Mouse (Mus musculus): ENCODE measurements around the gene Tff2. TPM values are rescaled to one million over a fixed set of nuclear protein-coding genes. Genes with fewer than 3 reads are reported as not detected.

The Tff2 gene
- polyA plus RNA-seq, 1 experiment: 19.0 TPM

GRCm38 (mm10) chr17:31128708-31129318, 15.3 kb downstream of the Tff2 start:
- WGBS: 78% methylated on average over 9 of the region's 9 CpGs
- H3K4me3 ChIP-seq (ENCODE audit: low read depth, low read length): peak overlapping the region; percentile 22; the same call in 1 of the 2 replicates
- 0 out of 2 replicates have a peak overlapping the region, but pooled peaks have one; percentile 6 for H3K27ac ChIP-seq (ENCODE audit: insufficient read depth, low read depth, low read length)

GRCm38 (mm10) chr17:31125548-31126266, 18.4 kb downstream of the Tff2 start:
- no peak for TF ChIP-seq POLR2A (IDR thresholded peaks at IDR 0.05; ENCODE audit: low read depth, low read length)
- TF ChIP-seq CTCF (IDR thresholded peaks at IDR 0.05; ENCODE audit: extremely low read depth, insufficient read length, insufficient replicate concordance, low read depth, low read length): no peak
- Histone ChIP-seq H3K4me3 (ENCODE audit: low read depth, low read length) (no peak overlapping the region), H3K4me1 (ENCODE audit: control insufficient read depth, insufficient read depth, insufficient read length, low read length) (peaks cover 4% of the 10 kb centered on the region; the same call in 1 of the 2 replicates), H3K36me3 (ENCODE audit: control insufficient read depth, insufficient read depth, low read length) (no peaks in the 10 kb centered on the region), H3K27me3 (ENCODE audit: control insufficient read depth, insufficient read depth, low read length) (no peaks in the 10 kb centered on the region), H3K27ac (ENCODE audit: insufficient read depth, low read depth, low read length) (no peak overlapping the region)
- 51% methylated on average over 9 of the region's 9 CpGs for WGBS

More at GRCm38 (mm10) chr17:31128708-31129318, 15.3 kb downstream of the Tff2 start:
- H3K36me3 ChIP-seq (ENCODE audit: control insufficient read depth, insufficient read depth, low read length): no peaks in the 10 kb centered on the region
- H3K4me1 ChIP-seq (ENCODE audit: control insufficient read depth, insufficient read depth, insufficient read length, low read length): peaks cover 8% of the 10 kb centered on the region; the same call in 1 of the 2 replicates
- H3K27me3 ChIP-seq (ENCODE audit: control insufficient read depth, insufficient read depth, low read length): no peaks in the 10 kb centered on the region
- TF ChIP-seq CTCF (IDR thresholded peaks at IDR 0.05; ENCODE audit: extremely low read depth, insufficient read length, insufficient replicate concordance, low read depth, low read length) (no peak), POLR2A (IDR thresholded peaks at IDR 0.05; ENCODE audit: low read depth, low read length) (no peak)

DNA sequence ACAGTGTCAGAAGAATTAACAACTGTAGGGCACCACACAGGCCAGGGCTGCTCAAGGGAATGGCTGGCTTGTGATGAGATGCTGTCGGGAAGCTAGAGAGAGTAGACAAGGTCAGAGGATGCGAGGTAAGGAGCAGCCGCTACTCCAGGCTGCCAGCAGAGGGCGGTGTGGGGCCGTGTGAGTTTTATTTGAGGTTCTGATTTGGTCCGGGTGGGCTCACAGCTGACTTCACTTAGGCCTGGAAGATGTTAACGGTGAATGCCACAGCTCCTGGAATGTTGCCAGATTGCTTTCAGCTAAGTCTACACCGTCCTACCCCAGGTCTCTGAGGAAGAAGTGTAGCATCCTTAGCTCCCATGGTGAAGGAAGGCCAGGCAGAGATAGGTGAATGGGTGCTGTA, 22.1 kb downstream of the Tff2 start:
- TF ChIP-seq CTCF (IDR thresholded peaks at IDR 0.05; ENCODE audit: extremely low read depth, insufficient read length, insufficient replicate concordance, low read depth, low read length) (peak; percentile 99), POLR2A (IDR thresholded peaks at IDR 0.05; ENCODE audit: low read depth, low read length) (no peak)
- WGBS: 5% methylated on average over 8 of the region's 8 CpGs
- no peaks in the 10 kb centered on the region for H3K36me3 ChIP-seq (ENCODE audit: control insufficient read depth, insufficient read depth, low read length)

DNA sequence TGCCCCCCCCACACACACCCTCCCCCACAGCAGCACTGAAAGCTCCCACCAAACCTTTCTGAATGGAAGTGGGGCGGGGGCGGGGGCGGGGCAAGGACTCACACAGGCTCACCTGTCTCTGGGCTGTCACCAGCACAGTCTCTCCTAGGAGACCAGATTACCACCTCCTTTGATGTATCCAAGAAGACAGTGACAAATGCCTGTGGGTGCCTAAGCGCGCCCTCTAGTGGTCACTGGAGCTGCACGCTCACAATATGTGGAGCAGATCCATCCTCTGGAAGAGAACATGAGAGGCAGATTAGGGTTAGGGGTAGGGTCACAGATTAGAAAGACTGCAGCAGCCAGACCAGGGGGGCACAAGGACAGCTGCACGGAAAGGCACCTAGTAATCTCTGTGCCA, 24.7 kb downstream of the Tff2 start:
- WGBS: 4% methylated on average over 7 of the region's 7 CpGs
- no peak overlapping the region for H3K27ac ChIP-seq (ENCODE audit: insufficient read depth, low read depth, low read length)

More for the DNA sequence above, 22.1 kb downstream of the Tff2 start:
- no peak overlapping the region for H3K27ac ChIP-seq (ENCODE audit: insufficient read depth, low read depth, low read length)
- no peak overlapping the region for H3K4me3 ChIP-seq (ENCODE audit: low read depth, low read length)
- no peaks in the 10 kb centered on the region for H3K4me1 ChIP-seq (ENCODE audit: control insufficient read depth, insufficient read depth, insufficient read length, low read length)
- no peaks in the 10 kb centered on the region for H3K27me3 ChIP-seq (ENCODE audit: control insufficient read depth, insufficient read depth, low read length)

GRCm38 (mm10) chr17:31117946-31118345, 26.1 kb downstream of the Tff2 start:
- Histone ChIP-seq H3K4me3 (ENCODE audit: low read depth, low read length) (no peak overlapping the region), H3K4me1 (ENCODE audit: control insufficient read depth, insufficient read depth, insufficient read length, low read length) (no peaks in the 10 kb centered on the region), H3K27me3 (ENCODE audit: control insufficient read depth, insufficient read depth, low read length) (no peaks in the 10 kb centered on the region), H3K36me3 (ENCODE audit: control insufficient read depth, insufficient read depth, low read length) (no peaks in the 10 kb centered on the region), H3K27ac (ENCODE audit: insufficient read depth, low read depth, low read length) (no peak overlapping the region)
- 74% methylated on average over 5 of the region's 5 CpGs for WGBS
- TF ChIP-seq POLR2A (IDR thresholded peaks at IDR 0.05; ENCODE audit: low read depth, low read length) (no peak), CTCF (IDR thresholded peaks at IDR 0.05; ENCODE audit: extremely low read depth, insufficient read length, insufficient replicate concordance, low read depth, low read length) (no peak)

More for the DNA sequence above, 24.7 kb downstream of the Tff2 start:
- Histone ChIP-seq H3K36me3 (ENCODE audit: control insufficient read depth, insufficient read depth, low read length) (no peaks in the 10 kb centered on the region), H3K4me3 (ENCODE audit: low read depth, low read length) (no peak overlapping the region), H3K4me1 (ENCODE audit: control insufficient read depth, insufficient read depth, insufficient read length, low read length) (no peaks in the 10 kb centered on the region), H3K27me3 (ENCODE audit: control insufficient read depth, insufficient read depth, low read length) (no peaks in the 10 kb centered on the region)
- TF ChIP-seq POLR2A (IDR thresholded peaks at IDR 0.05; ENCODE audit: low read depth, low read length) (no peak), CTCF (IDR thresholded peaks at IDR 0.05; ENCODE audit: extremely low read depth, insufficient read length, insufficient replicate concordance, low read depth, low read length) (peak; percentile 93; the same call in 1 of the 2 replicates)

DNA sequence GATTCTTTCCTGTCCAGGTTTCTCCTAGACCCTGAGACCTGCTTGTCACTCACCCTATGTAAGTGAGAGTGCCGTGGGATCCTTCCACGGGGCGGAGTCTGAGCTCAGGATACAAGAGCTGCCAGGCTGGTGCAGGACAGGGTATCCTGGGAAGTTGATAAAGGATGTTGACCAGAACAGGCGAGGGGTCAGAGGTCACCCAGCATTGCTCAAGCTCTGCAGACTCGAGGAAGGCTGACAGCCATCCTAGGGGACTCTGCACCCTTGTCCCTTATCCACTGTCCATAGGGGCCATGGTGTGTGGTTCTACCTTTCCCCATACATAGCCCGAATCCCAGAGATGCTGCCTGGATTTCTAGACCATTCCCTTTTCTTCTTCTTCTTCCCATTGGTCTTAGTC, 28.0 kb downstream of the Tff2 start:
- no peak overlapping the region for H3K4me3 ChIP-seq (ENCODE audit: low read depth, low read length)
- H3K36me3 ChIP-seq (ENCODE audit: control insufficient read depth, insufficient read depth, low read length): no peaks in the 10 kb centered on the region
- H3K27me3 ChIP-seq (ENCODE audit: control insufficient read depth, insufficient read depth, low read length): no peaks in the 10 kb centered on the region
- WGBS: 44% methylated on average over 6 of the region's 6 CpGs
- no peak overlapping the region for H3K27ac ChIP-seq (ENCODE audit: insufficient read depth, low read depth, low read length)
- TF ChIP-seq POLR2A (IDR thresholded peaks at IDR 0.05; ENCODE audit: low read depth, low read length) (no peak), CTCF (IDR thresholded peaks at IDR 0.05; ENCODE audit: extremely low read depth, insufficient read length, insufficient replicate concordance, low read depth, low read length) (no peak)
- no peaks in the 10 kb centered on the region for H3K4me1 ChIP-seq (ENCODE audit: control insufficient read depth, insufficient read depth, insufficient read length, low read length)

GRCm38 (mm10) chr17:31113191-31113856, 30.8 kb downstream of the Tff2 start:
- H3K27me3 ChIP-seq (ENCODE audit: control insufficient read depth, insufficient read depth, low read length): no peaks in the 10 kb centered on the region
- H3K4me1 ChIP-seq (ENCODE audit: control insufficient read depth, insufficient read depth, insufficient read length, low read length): no peaks in the 10 kb centered on the region
- no peak overlapping the region for H3K4me3 ChIP-seq (ENCODE audit: low read depth, low read length)
- 75% methylated on average over 9 of the region's 9 CpGs for WGBS
- H3K27ac ChIP-seq (ENCODE audit: insufficient read depth, low read depth, low read length): no peak overlapping the region
- TF ChIP-seq POLR2A (IDR thresholded peaks at IDR 0.05; ENCODE audit: low read depth, low read length) (no peak), CTCF (IDR thresholded peaks at IDR 0.05; ENCODE audit: extremely low read depth, insufficient read length, insufficient replicate concordance, low read depth, low read length) (no peak)
- H3K36me3 ChIP-seq (ENCODE audit: control insufficient read depth, insufficient read depth, low read length): no peaks in the 10 kb centered on the region
